Mouse (Mus musculus): ENCODE results near the gene Zfp865. TPM values are rescaled to one million over a fixed set of nuclear protein-coding genes. Genes with fewer than 3 reads are reported as not detected.
"Not testable (repeated sequence)": the region's sequence is repeated elsewhere in the genome, so short reads cannot be mapped to it uniquely, and the experiment has no call there.

The Zfp865 gene
- polyA plus RNA-seq, 1 experiment from 2014 or later = 5.6 TPM

DNA sequence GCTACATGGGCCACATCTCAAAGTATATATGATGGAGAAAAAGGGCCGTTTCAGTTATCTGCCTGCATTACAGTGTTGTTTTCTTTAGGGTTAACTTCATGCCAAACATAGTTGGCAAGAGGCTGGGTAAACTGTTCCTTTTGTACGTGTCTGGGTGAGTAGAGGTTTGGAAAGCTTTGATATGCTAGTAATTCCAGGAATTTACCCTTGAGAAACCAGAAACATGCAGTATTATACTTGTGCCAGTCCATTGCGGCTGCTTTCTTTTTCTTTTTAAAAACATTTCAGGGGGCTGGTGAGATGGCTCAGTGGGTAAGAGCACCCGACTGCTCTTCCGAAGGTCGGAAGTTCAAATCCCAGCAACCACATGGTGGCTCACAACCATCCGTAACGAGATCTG, 23.2 kb upstream of the Zfp865 start:
- Histone ChIP-seq H3K9ac (ENCODE audit: low read depth, low read length) (0 out of 2 replicates have a peak overlapping the region, but pooled peaks have one; percentile 92), H3K27me3 (ENCODE audit: insufficient read depth, low read length) (no peaks in the 10 kb centered on the region), H3K4me2 (ENCODE audit: low read length) (peak overlapping the region; percentile 92), H3K9me3 (replicated peaks; ENCODE audit: low read length) (no peaks in the 10 kb centered on the region; the same call in 1 of the 2 replicates), H3K27ac (no peak overlapping the region), H3K36me3 (ENCODE audit: insufficient read depth, low read length) (peaks cover 17% of the 10 kb centered on the region), H3K4me1 (replicated peaks; ENCODE audit: insufficient read depth, low read length) (peaks cover 5% of the 10 kb centered on the region), H3K4me3 (replicated peaks; ENCODE audit: low read depth, low read length) (peak overlapping the region; percentile 87; the same call in 1 of the 2 replicates)
- no peak for TF ChIP-seq CTCF (IDR thresholded peaks at IDR 0.05; ENCODE audit: low read depth)
- ATAC-seq (replicated peaks; ENCODE audit: low FRiP score, low read depth) = no peak
- 54% methylated on average over 6 of the region's 8 CpGs for WGBS
- peak; percentile 6 for DNase-seq (ENCODE audit: low spot score)

- H3K9me3 ChIP-seq (replicated peaks; ENCODE audit: low read length) = no peaks in the 10 kb centered on the region
- no peak overlapping the region for H3K4me3 ChIP-seq (replicated peaks; ENCODE audit: low read depth, low read length)
- H3K4me1 ChIP-seq (replicated peaks; ENCODE audit: insufficient read depth, low read length) = peaks cover 5% of the 10 kb centered on the region
- H3K27ac ChIP-seq = no peak overlapping the region
- H3K36me3 ChIP-seq (ENCODE audit: insufficient read depth, low read length) = no peaks in the 10 kb centered on the region
- ATAC-seq (replicated peaks; ENCODE audit: low FRiP score, low read depth) (no peak), DNase-seq (ENCODE audit: low spot score) (peak; percentile 17)
- 72% methylated on average over 2 of the region's 2 CpGs for WGBS
- peak; percentile 47; the same call in 1 of the 2 replicates for TF ChIP-seq CTCF (IDR thresholded peaks at IDR 0.05; ENCODE audit: low read depth)
- no peaks in the 10 kb centered on the region for H3K27me3 ChIP-seq (ENCODE audit: insufficient read depth, low read length)
- no peak overlapping the region for H3K4me2 ChIP-seq (ENCODE audit: low read length)
- no peak overlapping the region for H3K9ac ChIP-seq (ENCODE audit: low read depth, low read length)
Measured at GRCm38 (mm10) chr7:4999876-5000275, 20.3 kb upstream of the Zfp865 start.

GRCm38 (mm10) chr7:5002876-5003275, 17.3 kb upstream of the Zfp865 start:
- not testable (repeated sequence) for H3K36me3 ChIP-seq (ENCODE audit: insufficient read depth, low read length); H3K27me3 ChIP-seq (ENCODE audit: insufficient read depth, low read length); H3K4me2 ChIP-seq (ENCODE audit: low read length); H3K27ac ChIP-seq; DNase-seq (ENCODE audit: low spot score); H3K4me3 ChIP-seq (replicated peaks; ENCODE audit: low read depth, low read length); H3K9me3 ChIP-seq (replicated peaks; ENCODE audit: low read length); H3K9ac ChIP-seq (ENCODE audit: low read depth, low read length); H3K4me1 ChIP-seq (replicated peaks; ENCODE audit: insufficient read depth, low read length); ATAC-seq (replicated peaks; ENCODE audit: low FRiP score, low read depth)
- WGBS = 71% methylated on average over 8 of the region's 8 CpGs

GRCm38 (mm10) chr7:5008229-5008628, 11.9 kb upstream of the Zfp865 start:
- no peaks in the 10 kb centered on the region for H3K27me3 ChIP-seq (ENCODE audit: insufficient read depth, low read length)
- no peaks in the 10 kb centered on the region for H3K4me1 ChIP-seq (replicated peaks; ENCODE audit: insufficient read depth, low read length)
- H3K4me2 ChIP-seq (ENCODE audit: low read length) = no peak overlapping the region
- TF ChIP-seq CTCF (IDR thresholded peaks at IDR 0.05; ENCODE audit: low read depth) = no peak
- 95% methylated on average over 26 of the region's 26 CpGs for WGBS
- no peak overlapping the region for H3K9ac ChIP-seq (ENCODE audit: low read depth, low read length)
- DNase-seq (ENCODE audit: low spot score) (no peak), ATAC-seq (replicated peaks; ENCODE audit: low FRiP score, low read depth) (no peak)
- H3K36me3 ChIP-seq (ENCODE audit: insufficient read depth, low read length) = peaks cover 57% of the 10 kb centered on the region
- no peaks in the 10 kb centered on the region for H3K9me3 ChIP-seq (replicated peaks; ENCODE audit: low read length)
- no peak overlapping the region for H3K4me3 ChIP-seq (replicated peaks; ENCODE audit: low read depth, low read length)
- H3K27ac ChIP-seq = no peak overlapping the region

DNA sequence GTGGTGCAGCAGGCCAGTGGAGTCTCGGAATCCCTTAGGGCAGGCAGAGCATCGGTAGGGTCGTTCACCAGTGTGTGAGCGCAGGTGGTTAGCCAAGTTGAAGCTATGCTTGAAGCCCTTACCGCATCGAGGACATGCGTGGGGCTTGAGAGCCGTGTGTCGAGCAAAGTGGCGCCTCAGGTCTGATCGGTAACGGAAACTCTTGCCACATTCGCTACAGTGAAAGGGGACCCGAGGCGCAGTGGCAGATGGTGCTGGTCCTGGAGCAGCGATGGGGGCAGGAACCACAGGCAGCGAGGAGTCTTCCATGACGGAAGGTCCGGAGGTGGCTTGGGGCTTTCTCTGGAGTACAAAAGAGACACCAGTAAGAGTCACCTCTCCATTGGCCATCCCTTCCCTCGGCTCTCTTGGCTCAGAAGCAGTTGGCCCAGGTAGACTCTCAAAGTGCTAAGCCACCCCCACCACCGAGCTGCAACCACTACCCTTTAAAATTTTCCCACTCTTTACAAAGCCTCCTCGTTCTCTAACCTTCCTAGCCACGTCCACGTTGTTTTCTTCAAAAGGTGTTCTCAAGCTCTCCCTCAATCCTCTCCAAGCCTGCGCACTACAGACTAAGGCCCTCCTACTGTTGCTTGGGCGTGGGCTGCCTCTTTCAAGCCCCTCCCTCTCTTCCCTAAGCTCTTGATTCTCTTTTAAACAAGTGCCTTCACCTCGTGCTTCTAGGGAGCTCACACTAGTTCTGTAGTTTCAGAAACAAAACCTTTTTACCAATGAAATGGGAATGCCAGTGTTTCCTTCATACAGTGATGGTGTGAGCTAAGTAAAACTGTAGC, 7.3 kb upstream of the Zfp865 start:
- no peak for TF ChIP-seq CTCF (IDR thresholded peaks at IDR 0.05; ENCODE audit: low read depth)
- Histone ChIP-seq H3K27me3 (ENCODE audit: insufficient read depth, low read length) (no peaks in the 10 kb centered on the region), H3K4me1 (replicated peaks; ENCODE audit: insufficient read depth, low read length) (0 out of 2 replicates have a peak, but pooled peaks cover 4% of the 10 kb centered on the region), H3K4me2 (ENCODE audit: low read length) (no peak overlapping the region), H3K4me3 (replicated peaks; ENCODE audit: low read depth, low read length) (no peak overlapping the region), H3K9me3 (replicated peaks; ENCODE audit: low read length) (no peaks in the 10 kb centered on the region), H3K36me3 (ENCODE audit: insufficient read depth, low read length) (peaks cover 48% of the 10 kb centered on the region), H3K9ac (ENCODE audit: low read depth, low read length) (no peak overlapping the region), H3K27ac (no peak overlapping the region)
- no peak for DNase-seq (ENCODE audit: low spot score)
- ATAC-seq (replicated peaks; ENCODE audit: low FRiP score, low read depth) = no peak
- WGBS = 91% methylated on average over 27 of the region's 27 CpGs

DNA sequence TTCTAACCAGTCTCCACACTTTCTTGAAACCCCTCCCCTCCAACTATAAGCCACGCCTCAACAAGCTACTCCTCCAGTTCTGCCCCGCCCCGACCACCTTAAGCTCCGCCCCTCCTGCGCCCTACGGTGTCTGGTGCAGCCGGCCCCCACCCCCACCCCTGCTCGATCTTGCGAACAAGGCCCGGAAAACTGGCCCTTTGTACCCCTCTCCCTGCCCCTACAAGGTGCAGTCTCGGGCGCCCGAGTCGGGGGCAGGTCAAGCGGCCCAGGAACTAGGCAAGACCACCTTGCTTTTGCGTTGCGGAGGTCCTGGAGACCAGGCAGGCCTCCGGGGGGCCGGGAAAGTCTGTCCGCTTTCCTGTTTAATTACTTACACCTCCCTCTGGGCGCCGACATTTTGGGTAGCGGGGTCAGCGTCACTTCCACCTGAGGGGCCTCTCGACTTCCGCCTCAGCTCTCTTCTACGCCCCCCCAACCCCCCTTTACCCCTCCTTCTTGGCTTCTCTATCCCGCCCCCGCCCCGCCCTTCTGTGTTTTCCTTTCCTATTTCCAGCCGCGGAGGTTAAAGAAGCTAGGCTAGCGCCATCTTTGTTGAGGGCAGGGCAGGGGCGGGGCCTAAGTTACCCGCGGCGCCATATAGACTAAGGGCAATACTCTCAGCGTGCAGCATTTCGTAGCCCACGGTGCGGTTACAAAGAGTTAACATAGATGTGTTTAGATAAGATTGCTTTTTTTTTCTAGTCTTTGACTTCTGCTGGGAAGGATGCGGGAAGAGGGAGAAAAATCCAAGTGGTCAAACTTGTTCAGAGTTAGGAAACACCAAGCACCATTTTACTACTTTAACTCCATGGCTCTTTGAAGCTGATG, 5.7 kb upstream of the Zfp865 start, which contains the start of the genes Zfp524 and Fiz1:
Gene Zfp524 (plus strand): TSS at position 165 of the 867 bp plus-strand sequence.
Gene Fiz1 (minus strand): TSS at position 447 of the 867 bp plus-strand sequence.
- WGBS = under 1% methylated on average over 42 of the region's 42 CpGs
- peak; percentile 84 for ATAC-seq (replicated peaks; ENCODE audit: low FRiP score, low read depth)
- Histone ChIP-seq H3K4me3 (replicated peaks; ENCODE audit: low read depth, low read length) (peak within 1 kb of the TSS; percentile 76), H3K27me3 (ENCODE audit: insufficient read depth, low read length) (no peaks in the 10 kb centered on the region), H3K4me2 (ENCODE audit: low read length) (peak within 1 kb of the TSS; percentile 65), H3K36me3 (ENCODE audit: insufficient read depth, low read length) (peaks cover 32% of the 10 kb centered on the region), H3K9ac (ENCODE audit: low read depth, low read length) (peak within 1 kb of the TSS; percentile 78), H3K9me3 (replicated peaks; ENCODE audit: low read length) (no peaks in the 10 kb centered on the region), H3K4me1 (replicated peaks; ENCODE audit: insufficient read depth, low read length) (0 out of 2 replicates have a peak, but pooled peaks cover 7% of the 10 kb centered on the region), H3K27ac (peak within 1 kb of the TSS; percentile 99)
- DNase-seq (ENCODE audit: low spot score) = peak; percentile 98
- TF ChIP-seq CTCF (IDR thresholded peaks at IDR 0.05; ENCODE audit: low read depth) = no peak

All from kidney, postnatal 0 days (tissue).